Mouse (Mus musculus) inflammation-experienced regulatory T-cells, adult 16 weeks (primary cell): ENCODE measurements around the gene Gusb. TPM values are rescaled to one million over a fixed set of nuclear protein-coding genes. Genes with fewer than 3 reads are reported as not detected.

Experiments used
- polyA plus RNA-seq: library from polyadenylated mRNA; unstranded; fragments of 100-300 nt; shearing (Covaris generic); gene quantifications from one replicate; pipeline ENCODE4 v1.2.1, GENCODE M21; 2017

Gene Gusb
- 63.8 TPM for polyA plus RNA-seq

GRCm38 (mm10) chr5:130002301-130003146 is at the start of gene Gusb:
Gusb (minus strand) TSS chr5:130003049.

GRCm38 (mm10) chr5:130029142-130029897 is 26.5 kb upstream of the Gusb start, which contains the start of the genes Asl and Crcp:
Asl (minus strand) TSS chr5:130029247.
Crcp (plus strand) TSS chr5:130029290.

GRCm38 (mm10) chr5:129941495-129942045 is 61.3 kb downstream of the Gusb start, which contains the start of gene Vkorc1l1:
Vkorc1l1 (plus strand) TSS chr5:129941970.

Other genes with a start within 250 kb of the Gusb start
- 70.0 TPM for gene Psph, start 215.6 kb downstream of the Gusb start, polyA plus RNA-seq
- 34.8 TPM for gene Sumf2, start 156.1 kb downstream of the Gusb start, polyA plus RNA-seq
- 481 TPM for gene Chchd2, start 115.6 kb downstream of the Gusb start, polyA plus RNA-seq
- gene Zbed5, start 107.3 kb downstream of the Gusb start, polyA plus RNA-seq = 2.7 TPM
- 0.13 TPM for gene Phkg1, start 104.5 kb downstream of the Gusb start, polyA plus RNA-seq
- not detected for gene Nupr1l, start 94.5 kb downstream of the Gusb start, polyA plus RNA-seq
- gene Vkorc1l1, start 61.1 kb downstream of the Gusb start, polyA plus RNA-seq = 7.3 TPM
- 98.1 TPM for gene Asl, start 26.2 kb upstream of the Gusb start, polyA plus RNA-seq
- 53.4 TPM for gene Crcp, start 26.2 kb upstream of the Gusb start, polyA plus RNA-seq
- gene Tpst1, start 70.3 kb upstream of the Gusb start, polyA plus RNA-seq = 2.4 TPM
- 6.8 TPM for gene Kctd7, start 141.8 kb upstream of the Gusb start, polyA plus RNA-seq
- gene Rabgef1, start 168.7 kb upstream of the Gusb start, polyA plus RNA-seq = 47.3 TPM
- gene Tmem248, start 214.0 kb upstream of the Gusb start, polyA plus RNA-seq = 9.0 TPM